Mouse (Mus musculus): Measurements from ENCODE around the gene Megf6.

Megf6 gene

DNA sequence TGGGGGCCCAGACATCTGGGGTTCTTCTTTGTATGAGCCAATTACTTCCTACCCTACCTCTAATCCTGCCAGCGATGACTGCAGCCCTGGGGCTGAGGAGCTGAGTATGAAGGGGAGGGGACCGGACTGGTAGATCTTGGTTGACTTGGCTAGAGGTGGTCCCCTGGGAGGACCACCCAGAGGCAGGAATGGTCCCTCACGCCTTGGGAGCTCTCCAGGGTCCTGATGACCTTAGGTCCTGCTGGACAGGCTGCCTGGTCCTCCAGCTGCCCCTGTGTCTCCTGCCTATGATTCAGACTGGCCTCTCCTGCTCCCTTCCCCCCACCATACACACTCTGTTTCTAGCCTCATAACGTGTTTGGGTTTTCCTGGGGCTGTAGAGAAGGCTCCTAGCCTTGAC lies 91.5 kb downstream of the Megf6 start:
- DNase-seq, result no peak

DNA sequence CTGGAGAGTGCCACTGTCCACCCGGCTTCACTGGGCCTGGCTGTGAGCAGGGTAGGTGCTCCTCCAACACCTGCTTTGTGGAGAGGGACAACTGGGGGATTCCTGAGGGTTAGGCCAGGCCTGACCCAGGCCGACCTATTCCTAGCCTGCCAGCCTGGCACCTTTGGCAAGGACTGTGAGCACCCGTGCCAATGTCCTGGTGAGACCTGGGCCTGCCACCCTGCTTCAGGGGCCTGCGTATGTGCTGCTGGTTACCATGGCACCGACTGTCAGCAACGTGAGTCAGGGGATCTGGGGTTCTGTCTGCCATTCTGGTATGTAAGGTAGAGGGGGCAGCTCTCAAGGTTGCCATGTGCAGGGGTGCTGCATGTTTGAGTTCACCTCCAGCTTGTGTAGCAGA lies 97.0 kb downstream of the Megf6 start:
- no peak for DNase-seq

DNA sequence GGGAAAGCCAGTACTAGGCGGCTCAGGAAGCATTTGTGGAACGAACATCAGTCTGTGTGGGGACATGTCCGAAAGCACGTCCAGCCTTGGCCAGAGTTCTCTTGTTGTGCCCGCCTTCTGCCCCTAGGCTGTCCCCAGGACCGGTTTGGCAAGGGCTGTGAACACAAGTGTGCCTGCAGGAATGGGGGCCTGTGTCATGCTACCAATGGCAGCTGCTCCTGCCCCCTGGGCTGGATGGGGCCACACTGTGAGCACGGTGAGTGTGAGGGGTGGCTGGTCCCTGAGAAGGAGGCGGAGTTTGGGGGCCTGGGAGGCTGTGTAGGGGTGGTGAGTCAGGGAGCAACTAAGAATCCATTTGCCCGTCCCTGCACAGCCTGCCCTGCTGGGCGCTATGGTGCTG lies 99.0 kb downstream of the Megf6 start:
- no peak for DNase-seq

DNA sequence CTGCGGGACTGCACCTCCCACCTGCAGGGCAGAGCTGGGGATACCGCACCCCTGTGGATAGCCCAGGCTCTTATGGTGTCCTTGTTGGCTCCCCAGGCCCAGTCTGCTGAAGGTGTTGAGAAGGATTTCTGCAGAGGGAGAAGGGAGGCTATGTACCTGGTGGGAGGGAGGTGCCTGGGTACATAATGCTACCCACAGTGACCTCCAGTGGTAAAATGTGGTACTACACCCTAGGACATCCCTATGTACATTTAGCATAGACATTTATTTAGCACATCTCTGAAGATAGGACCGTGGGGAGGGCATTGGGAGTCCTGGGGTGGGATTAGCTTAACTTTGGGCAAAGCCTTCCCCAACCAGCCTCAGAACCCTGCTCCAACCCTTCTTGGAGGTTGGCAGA lies 102.5 kb downstream of the Megf6 start:
- DNase-seq, result peak; percentile 20

DNA sequence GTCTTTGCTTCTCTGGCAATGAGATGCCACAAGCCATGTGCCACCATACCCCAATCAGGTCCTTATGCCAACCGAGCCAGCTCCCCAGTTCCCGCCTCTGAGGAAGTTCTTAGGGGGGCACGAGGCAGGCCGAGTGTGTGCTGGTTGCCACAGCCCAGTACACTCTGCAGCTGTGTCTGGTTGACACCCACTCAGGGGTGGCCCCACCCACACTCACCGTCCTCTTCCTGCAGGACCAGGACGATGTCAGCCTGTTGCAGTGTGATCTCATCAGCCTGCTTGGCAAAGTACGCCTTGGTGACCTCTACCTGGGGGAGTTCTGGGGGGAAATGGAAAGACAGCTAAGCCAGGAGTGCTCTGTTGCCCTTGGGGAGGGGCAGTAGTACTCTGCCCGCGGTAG lies 109.0 kb downstream of the Megf6 start:
- no peak for DNase-seq

DNA sequence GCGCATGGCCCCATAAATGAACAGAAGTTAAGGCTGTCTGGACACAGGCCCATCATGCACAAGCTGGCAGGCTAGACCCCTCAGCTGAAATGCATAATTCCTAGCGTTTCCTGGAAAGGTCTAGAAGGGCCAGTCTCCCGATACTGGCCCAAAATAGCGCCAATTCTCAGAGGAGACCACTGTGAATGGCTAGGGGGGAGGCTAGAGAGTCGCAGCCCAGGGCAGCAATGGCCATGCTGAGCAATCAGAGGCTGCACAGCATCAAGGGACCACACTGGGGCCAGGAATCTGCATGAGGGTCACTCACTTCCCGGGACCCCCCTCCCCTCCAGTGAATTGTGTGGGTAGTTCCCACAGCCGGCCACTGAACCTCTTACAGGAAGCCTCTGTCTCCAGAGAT lies 113.1 kb downstream of the Megf6 start:
- DNase-seq, result no peak

DNA sequence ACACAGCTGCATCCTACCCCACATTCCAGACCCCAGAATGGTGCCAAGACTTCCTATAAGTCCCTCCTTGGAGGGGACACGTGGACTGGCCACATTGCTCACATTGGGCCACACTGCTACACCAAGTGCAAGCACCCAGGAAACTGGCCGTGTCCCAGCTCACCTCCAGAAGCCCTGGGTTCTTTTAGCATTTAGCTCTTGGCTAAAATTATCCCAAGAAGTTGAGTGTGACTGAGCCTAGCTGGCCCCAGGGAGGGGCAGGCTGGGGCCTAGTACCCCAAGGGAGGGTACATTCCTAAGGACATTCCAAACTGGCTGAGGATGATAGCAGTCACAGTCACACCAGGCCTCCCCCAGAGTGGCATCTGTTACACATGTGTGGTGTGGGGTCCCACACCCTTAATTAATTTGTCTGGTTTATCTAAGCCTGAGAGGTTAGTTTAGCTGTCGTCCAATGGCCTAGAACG lies 123.2 kb downstream of the Megf6 start:
- DNase-seq, result no peak

DNA sequence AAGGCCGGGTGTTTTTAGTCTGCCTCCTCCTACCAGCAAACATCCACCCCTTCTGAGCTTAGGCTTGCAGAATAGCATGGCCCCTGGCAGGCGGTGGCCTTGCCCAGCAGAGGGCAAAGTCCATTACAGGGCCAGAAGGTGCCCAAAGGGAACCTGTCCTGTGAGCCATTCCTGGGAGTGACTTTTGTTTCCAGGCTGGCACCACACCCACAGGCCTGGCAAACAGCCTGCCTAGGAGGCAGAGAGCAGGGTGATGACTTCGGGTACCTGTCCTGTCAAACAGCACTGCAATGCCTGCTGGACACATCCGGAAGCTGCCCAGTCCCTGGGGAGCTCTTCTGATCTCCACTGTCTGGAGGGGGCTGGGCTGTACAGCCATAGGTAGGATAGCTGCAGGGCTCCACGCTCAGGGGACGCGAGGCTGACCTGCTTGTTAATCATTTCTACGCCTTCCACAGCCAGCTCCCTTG lies 123.8 kb downstream of the Megf6 start:
- DNase-seq, result no peak

DNA sequence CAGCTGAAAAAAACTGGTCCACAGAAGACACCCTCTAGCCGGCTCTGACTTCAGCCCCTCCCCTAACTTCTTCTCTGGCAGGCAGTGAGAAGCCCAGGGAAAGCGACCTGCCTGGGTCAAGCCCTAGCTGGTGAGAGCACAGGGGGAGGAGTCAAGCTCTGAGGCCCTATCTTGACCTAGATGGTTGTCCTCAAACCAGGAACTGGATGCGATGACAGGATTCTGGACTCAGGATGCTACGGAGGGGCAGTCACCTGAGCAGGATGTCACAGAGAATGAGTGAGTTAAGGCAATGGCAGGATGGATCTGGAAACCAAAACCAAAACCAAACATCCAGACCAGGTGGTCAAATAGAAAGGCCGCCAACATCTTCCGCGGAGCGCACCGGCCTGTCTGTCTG lies 127.2 kb downstream of the Megf6 start:
- DNase-seq, result no peak

DNA sequence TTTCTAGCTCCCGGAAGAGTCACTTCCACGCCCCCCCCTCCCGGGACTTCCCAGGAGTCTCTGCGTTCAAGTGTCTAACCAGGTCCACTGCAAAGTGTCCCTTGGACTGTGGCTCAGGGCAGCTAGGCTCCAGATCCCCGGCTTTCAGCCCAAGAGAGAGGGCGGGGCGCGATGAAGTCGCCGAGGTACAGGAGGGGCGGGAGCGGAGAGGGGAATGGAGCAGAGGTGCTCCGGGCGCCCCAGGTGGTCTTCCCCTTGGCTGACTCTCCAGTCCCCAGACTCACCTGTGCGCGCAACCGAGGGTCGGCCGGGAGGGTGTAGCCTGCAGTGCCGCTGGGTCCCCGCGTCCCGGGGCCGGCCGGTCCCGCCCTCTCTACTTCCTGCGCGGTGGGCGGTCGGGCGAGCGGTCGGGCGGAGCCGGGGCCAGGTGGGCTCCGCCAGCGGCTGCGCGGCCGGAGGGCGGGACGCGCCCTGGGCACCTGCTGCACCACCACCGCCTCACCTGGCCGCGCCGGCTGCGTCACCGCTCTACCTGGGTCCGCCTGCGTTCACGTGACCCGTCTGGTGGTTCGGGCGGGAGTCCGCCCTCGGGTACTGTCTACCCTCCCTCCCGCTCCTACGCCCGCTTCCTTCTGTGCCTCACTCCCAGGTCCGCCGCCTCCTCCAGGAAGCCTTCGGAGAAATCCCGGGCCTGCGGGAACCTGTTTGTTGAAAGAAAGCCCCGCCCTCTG lies 129.2 kb downstream of the Megf6 start:
- no peak for DNase-seq

DNA sequence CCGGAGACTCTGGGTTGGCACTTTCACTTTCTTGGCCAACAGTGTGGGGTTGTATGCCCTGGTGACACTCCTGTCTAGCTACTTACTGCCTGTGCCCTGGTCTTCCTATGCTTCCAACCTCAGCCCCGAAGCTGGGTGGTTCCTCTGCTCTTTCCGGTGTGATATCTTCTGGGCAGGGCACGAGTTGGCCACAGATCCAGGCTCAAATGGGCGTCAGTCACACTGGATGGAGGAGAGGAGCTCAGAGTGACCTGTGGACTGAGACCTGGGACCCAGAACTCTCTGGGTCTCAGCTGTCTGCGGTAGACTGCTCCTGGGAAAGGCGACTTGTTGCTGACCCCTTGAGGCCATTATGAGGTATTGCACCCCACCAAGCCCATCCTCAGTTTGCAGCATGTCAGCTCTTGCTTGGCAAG lies 130.9 kb downstream of the Megf6 start, which contains the start of gene Arhgef16:
Arhgef16 (minus strand) TSS at position 211 of the 416 bp plus-strand sequence.
- DNase-seq, result peak; percentile 42

DNA sequence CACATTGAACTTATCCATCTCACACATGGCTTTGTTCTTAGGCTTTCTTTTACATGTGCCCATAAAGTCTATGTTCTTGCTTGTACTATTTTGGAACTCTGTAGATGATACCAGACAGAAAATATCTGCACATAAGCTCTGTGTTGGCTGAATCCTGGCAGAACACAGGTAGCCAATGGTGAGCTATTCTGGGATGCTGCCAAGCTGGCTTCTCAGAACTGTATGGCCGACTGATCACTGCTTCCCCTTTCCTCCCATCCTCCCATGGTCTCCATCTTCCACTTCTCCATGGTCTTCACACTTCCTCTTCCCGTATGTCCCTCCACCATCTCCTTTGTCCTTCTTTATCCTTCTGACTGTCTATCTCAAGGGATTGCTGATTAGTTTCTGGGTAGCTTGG lies 138.6 kb downstream of the Megf6 start:
- no peak for DNase-seq

DNA sequence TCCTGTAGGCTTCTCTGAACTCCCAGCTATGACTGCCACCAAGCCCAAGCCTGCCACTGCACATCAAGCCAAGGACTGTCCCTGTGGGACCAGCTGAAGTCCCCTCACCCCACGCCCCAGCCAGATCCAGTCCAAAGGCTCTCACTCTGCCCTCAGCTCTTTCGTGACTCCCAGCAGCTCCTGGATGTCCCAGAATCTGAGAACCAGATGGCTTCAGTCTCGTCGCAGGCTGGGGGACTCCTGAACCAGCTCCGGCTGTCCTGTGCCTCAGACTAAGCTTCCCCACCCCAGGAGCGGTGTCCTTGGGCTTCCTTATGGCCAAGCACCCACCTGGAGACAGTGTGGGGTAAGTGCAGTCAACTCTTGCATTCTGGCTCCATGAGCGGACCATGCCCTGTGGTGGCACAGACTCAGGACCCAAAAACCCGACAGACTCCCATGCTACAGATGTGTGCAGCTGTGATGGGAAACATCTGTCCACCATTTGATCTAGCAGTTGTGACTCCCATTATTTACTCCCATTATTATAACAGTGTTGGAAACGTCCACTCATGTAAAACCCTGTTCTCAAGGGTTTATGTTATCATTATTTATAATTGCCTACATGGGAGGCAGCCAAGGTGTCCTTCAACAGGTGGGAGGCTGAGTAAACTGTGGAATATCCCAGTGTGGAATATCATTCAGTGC lies 140.2 kb downstream of the Megf6 start:
- DNase-seq, result no peak

DNA sequence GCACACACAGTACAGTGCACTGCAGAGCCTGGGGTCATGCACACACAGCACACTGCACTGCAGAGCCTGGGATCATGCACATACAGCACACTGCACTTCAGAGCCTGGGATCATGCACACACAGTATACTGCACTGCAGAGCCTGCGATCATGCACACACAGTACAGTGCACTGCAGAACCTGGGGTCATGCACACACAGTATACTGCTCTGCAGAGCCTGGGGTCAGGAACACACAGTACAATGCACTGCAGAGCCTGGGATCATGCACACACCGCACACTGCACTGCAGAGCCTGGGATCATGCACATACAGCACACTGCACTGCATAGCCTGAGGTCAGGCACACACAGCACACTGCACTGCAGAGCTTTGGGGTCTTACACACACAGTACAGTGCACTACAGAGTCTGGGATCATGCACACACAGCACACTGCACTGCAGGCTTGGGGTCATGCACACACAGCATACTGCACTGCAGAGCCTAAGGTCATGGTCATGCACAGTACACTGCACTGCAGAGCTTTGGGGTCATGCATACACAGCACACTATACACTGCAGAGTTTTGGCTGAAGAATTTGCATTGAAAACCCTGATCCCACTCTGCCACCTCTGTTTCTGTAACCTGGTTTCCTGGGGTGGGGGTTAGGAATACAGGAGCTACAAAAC lies 141.7 kb downstream of the Megf6 start:
- no peak for DNase-seq

DNA sequence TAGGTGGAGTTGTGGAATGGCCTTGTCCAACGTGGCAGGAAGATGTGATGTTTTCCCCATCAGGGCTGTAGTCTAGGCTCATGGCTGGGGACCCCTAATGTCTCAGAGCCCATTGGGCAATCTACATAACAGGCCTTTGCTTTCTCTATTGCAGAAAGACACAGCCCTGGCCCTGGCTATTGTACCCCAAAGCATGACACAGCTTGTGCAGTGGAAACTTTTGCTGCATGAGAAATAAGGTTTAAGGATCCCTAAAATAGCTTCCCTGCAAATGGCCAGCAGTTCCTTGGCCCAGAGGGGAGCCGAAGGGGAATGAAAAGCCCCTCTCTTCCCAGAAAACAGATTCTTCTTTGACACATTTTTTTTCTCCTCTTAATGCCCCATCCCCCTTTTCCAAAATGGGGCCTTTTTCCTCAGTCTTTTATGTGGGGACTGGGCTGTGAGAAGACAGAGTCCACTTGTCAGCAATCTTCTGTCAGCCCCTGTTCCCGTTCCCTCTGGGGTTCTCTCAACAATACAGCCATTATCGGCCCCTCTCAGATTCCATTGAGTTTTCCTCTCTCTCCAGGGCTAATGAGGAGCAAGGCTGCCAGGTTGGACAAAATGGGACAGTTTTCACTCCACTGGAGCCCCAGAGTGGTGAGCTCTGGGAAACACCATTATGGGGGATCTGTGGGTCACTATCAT lies 142.5 kb downstream of the Megf6 start:
- DNase-seq, result no peak

DNA sequence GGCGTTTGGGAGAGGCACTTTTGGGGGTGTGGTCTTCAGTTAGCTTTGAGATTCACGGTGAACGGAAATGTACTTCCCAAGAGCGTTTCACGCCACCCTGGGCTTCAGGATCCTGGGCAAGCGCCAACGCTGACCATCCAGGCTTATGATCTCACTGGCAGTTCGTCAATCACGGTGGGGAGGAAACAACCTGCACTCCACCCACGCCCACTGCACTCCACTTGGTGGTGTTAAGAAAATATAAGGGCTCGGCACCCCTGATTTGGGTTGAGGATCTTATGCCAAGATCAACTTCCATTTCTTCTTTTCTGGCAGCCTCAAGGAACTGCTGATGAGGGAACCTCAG lies 143.1 kb downstream of the Megf6 start:
- no peak for DNase-seq

Measured in cerebellum, adult 8-10 months (tissue).